Mouse (Mus musculus): ENCODE measurements around the gene Clcnka. TPM values are rescaled to one million over a fixed set of nuclear protein-coding genes. Genes with fewer than 3 reads are reported as not detected.

Gene Clcnka
- polyA plus RNA-seq, 1 experiment: not detected

DNA sequence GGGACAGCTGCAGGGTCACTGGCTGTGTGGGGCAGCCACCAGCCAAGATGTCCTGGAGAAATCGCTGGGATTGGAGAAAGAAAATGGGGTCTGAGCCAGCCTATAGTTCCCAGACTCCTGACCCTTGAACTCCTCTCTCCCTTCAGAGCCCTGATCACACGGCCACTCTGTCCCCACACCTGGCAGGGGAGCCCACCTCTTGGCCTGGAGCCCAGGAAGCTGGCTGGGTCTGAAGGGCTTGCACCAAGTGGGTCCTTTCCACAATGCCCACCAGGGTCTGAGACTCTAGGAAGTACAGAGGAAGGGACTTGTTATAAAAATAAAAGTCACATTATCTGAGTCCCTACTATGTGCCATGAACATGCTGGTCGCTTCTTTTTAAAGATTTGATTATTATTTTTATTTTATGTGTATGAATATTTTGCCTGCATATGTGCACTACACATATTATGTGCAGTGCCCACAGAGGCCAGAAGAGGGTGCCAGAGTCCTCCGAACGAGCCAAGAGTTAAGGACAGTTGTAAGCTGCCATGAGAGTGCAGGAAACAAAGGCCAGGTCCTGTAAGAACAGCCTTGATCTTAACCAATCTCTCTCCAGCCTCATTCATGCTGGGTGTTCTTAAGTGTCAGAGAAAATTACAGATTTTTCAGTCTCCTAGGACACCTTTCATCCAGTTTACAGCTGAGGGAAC, 11.3 kb downstream of the Clcnka start:
- Histone ChIP-seq H3K27ac (ENCODE audit: insufficient read depth, low read length) (no peak overlapping the region), H3K4me1 (ENCODE audit: control insufficient read depth, insufficient read depth, low read length) (no peaks in the 10 kb centered on the region; the same call in 1 of the 2 replicates), H3K27me3 (ENCODE audit: control insufficient read depth, insufficient read depth, low read length) (no peaks in the 10 kb centered on the region), H3K4me3 (replicated peaks; ENCODE audit: insufficient read depth, low read depth, low read length) (no peak overlapping the region)
- peak; percentile 72 for TF ChIP-seq CTCF (IDR thresholded peaks at IDR 0.05; ENCODE audit: borderline replicate concordance, insufficient read depth, low read depth, low read length)
- TF ChIP-seq POLR2A (IDR thresholded peaks at IDR 0.05; ENCODE audit: borderline replicate concordance, insufficient read depth, low read length): no peak
- DNase-seq: peak; percentile 39 to 61
- 10% methylated on average over 5 of the region's 5 CpGs for WGBS

GRCm38 (mm10) chr4:141386150-141386549, 12.4 kb downstream of the Clcnka start:
- H3K4me3 ChIP-seq (replicated peaks; ENCODE audit: insufficient read depth, low read depth, low read length): no peak overlapping the region
- TF ChIP-seq POLR2A (IDR thresholded peaks at IDR 0.05; ENCODE audit: borderline replicate concordance, insufficient read depth, low read length): no peak
- no peak overlapping the region for H3K27ac ChIP-seq (ENCODE audit: insufficient read depth, low read length)
- WGBS: 78% methylated on average over 7 of the region's 7 CpGs
- no peaks in the 10 kb centered on the region for H3K27me3 ChIP-seq (ENCODE audit: control insufficient read depth, insufficient read depth, low read length)
- H3K4me1 ChIP-seq (ENCODE audit: control insufficient read depth, insufficient read depth, low read length): no peaks in the 10 kb centered on the region; the same call in 1 of the 2 replicates
- no peak for DNase-seq

- Histone ChIP-seq H3K27ac (ENCODE audit: insufficient read depth, low read length) (no peak overlapping the region), H3K4me1 (ENCODE audit: control insufficient read depth, insufficient read depth, low read length) (no peaks in the 10 kb centered on the region; the same call in 1 of the 2 replicates), H3K4me3 (replicated peaks; ENCODE audit: insufficient read depth, low read depth, low read length) (no peak overlapping the region), H3K27me3 (ENCODE audit: control insufficient read depth, insufficient read depth, low read length) (no peaks in the 10 kb centered on the region)
- WGBS: 0% methylated on average over 7 of the region's 7 CpGs
- TF ChIP-seq POLR2A (IDR thresholded peaks at IDR 0.05; ENCODE audit: borderline replicate concordance, insufficient read depth, low read length): no peak
- peak; percentile 91 for TF ChIP-seq CTCF (IDR thresholded peaks at IDR 0.05; ENCODE audit: borderline replicate concordance, insufficient read depth, low read depth, low read length)
- peak; percentile 48 to 57 for DNase-seq
Measured at GRCm38 (mm10) chr4:141385275-141385674, 13.2 kb downstream of the Clcnka start.

DNA sequence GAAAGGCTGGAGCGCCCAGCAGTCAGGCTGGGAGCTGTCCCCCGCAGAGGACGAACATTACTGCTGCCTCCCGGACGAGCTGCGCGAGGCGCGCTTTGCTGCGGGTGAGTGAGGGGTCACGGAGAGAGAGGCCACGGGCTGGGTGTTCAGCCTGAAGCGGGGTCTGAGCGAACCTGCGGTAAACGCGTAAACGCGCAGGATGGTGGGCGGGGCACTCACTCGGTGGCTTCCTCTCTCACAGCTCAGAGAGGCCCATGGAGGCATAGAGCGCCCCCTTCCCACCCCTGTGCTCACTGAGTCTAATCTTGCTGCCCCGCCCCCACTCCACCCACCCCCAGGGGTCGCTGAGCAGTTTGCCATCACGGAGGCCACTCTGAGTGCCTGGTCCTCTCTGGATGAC, 16.1 kb downstream of the Clcnka start:
- Histone ChIP-seq H3K4me1 (ENCODE audit: control insufficient read depth, insufficient read depth, low read length) (no peaks in the 10 kb centered on the region; the same call in 1 of the 2 replicates), H3K27ac (ENCODE audit: insufficient read depth, low read length) (no peak overlapping the region), H3K4me3 (replicated peaks; ENCODE audit: insufficient read depth, low read depth, low read length) (no peak overlapping the region), H3K27me3 (ENCODE audit: control insufficient read depth, insufficient read depth, low read length) (no peaks in the 10 kb centered on the region)
- TF ChIP-seq CTCF (IDR thresholded peaks at IDR 0.05; ENCODE audit: borderline replicate concordance, insufficient read depth, low read depth, low read length): no peak
- no peak for TF ChIP-seq POLR2A (IDR thresholded peaks at IDR 0.05; ENCODE audit: borderline replicate concordance, insufficient read depth, low read length)
- 2% methylated on average over 24 of the region's 25 CpGs for WGBS
- DNase-seq: no peak

DNA sequence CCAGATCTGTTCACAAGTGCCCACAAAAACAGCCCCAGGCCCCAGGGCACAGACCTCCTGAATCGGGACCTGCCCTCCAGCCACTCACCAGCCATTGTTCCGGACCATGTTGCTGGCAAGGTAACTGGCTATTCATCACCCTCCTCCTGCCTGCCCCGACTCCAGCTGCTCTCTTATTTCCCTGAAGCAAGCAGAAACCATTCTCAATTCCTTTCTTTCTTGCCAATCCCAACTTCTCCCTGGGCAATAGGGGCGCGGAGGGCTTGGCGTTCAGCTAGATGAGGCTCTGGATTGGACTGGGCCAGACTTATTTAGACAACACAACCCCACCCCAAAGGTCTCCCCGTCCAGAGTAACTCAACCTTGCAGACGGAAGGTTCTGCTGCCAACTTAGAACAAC, 18.9 kb downstream of the Clcnka start:
- 25% methylated on average over 8 of the region's 8 CpGs for WGBS
- no peaks in the 10 kb centered on the region for H3K4me1 ChIP-seq (ENCODE audit: control insufficient read depth, insufficient read depth, low read length)
- no peak for TF ChIP-seq CTCF (IDR thresholded peaks at IDR 0.05; ENCODE audit: borderline replicate concordance, insufficient read depth, low read depth, low read length)
- no peak for TF ChIP-seq POLR2A (IDR thresholded peaks at IDR 0.05; ENCODE audit: borderline replicate concordance, insufficient read depth, low read length)
- no peaks in the 10 kb centered on the region for H3K27me3 ChIP-seq (ENCODE audit: control insufficient read depth, insufficient read depth, low read length)
- H3K4me3 ChIP-seq (replicated peaks; ENCODE audit: insufficient read depth, low read depth, low read length): no peak overlapping the region
- no peak for DNase-seq
- no peak overlapping the region for H3K27ac ChIP-seq (ENCODE audit: insufficient read depth, low read length)

DNA sequence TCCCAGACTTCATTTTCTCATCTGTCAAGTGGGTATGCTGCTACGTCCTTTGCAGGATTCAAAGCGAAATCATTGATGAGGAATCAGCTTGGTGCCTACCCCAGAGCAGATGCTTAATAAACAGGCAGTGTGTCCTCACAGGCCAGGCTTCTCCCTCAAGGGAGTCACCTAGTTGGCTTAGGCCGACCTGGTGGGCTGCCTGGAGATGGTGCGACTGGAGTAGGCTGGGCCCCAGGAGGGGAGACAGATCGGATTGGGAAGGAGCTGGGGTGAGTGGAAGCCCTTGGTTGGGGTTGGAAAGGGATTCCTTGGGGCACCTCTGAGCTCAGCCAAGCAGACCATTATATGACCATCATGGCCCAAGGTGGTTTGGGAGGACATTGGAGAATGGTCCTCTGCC, 26.1 kb downstream of the Clcnka start:
- 83% methylated on average over 5 of the region's 5 CpGs for WGBS
- H3K4me1 ChIP-seq (ENCODE audit: control insufficient read depth, insufficient read depth, low read length): no peaks in the 10 kb centered on the region
- TF ChIP-seq CTCF (IDR thresholded peaks at IDR 0.05; ENCODE audit: borderline replicate concordance, insufficient read depth, low read depth, low read length): no peak
- TF ChIP-seq POLR2A (IDR thresholded peaks at IDR 0.05; ENCODE audit: borderline replicate concordance, insufficient read depth, low read length): no peak
- no peak overlapping the region for H3K27ac ChIP-seq (ENCODE audit: insufficient read depth, low read length)
- H3K27me3 ChIP-seq (ENCODE audit: control insufficient read depth, insufficient read depth, low read length): no peaks in the 10 kb centered on the region
- DNase-seq: no peak
- no peak overlapping the region for H3K4me3 ChIP-seq (replicated peaks; ENCODE audit: insufficient read depth, low read depth, low read length)

DNA sequence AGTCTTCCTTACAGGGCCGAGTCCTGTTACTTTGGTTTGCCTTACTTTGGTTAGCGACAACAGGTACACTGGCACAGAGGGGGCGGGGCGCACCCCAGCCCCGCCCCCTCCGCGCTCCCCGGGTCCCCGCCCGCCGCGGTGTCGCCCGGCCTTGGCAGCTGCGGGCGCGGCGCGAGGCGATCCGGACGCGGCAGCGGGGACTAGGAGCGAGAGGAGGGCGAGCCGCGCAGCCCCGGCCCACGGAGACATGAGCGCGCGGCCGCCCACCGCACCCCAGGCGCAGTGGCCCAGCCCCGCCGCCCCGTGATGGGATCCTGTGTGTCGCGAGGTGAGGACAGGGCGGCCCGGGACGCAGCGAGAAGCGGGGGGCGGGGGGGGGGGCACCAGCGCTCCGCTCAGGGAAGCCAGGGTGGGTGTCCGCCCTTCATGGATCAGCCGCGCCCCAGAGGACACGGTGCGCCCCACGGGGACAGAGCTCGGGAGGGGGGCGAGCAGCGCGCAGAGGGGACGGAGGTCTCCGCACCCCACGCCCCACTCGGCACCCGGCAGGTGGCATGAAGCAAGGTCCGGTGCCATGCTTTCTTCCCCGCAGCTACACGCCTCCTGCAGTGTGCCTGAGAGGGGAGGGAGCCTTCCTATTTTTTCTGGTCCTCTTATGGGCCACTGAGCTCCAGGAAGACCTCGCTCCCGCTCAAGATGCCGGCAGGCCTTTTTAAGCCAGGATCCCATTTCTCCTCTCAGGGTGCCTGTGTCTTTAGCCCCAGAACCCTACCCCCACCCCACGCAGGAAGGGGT, 30.3 kb downstream of the Clcnka start, which contains the start of gene Fam131c:
TSS of gene Fam131c (plus strand) at position 224 of the 795 bp plus-strand sequence.
- Histone ChIP-seq H3K27ac (ENCODE audit: insufficient read depth, low read length) (no peak within 1 kb of the TSS), H3K4me3 (replicated peaks; ENCODE audit: insufficient read depth, low read depth, low read length) (peak within 1 kb of the TSS; percentile 50), H3K4me1 (ENCODE audit: control insufficient read depth, insufficient read depth, low read length) (no peaks in the 10 kb centered on the region), H3K27me3 (ENCODE audit: control insufficient read depth, insufficient read depth, low read length) (no peaks in the 10 kb centered on the region)
- TF ChIP-seq POLR2A (IDR thresholded peaks at IDR 0.05; ENCODE audit: borderline replicate concordance, insufficient read depth, low read length): no peak
- TF ChIP-seq CTCF (IDR thresholded peaks at IDR 0.05; ENCODE audit: borderline replicate concordance, insufficient read depth, low read depth, low read length): no peak
- WGBS: 1% methylated on average over 68 of the region's 71 CpGs
- DNase-seq: no peak

DNA sequence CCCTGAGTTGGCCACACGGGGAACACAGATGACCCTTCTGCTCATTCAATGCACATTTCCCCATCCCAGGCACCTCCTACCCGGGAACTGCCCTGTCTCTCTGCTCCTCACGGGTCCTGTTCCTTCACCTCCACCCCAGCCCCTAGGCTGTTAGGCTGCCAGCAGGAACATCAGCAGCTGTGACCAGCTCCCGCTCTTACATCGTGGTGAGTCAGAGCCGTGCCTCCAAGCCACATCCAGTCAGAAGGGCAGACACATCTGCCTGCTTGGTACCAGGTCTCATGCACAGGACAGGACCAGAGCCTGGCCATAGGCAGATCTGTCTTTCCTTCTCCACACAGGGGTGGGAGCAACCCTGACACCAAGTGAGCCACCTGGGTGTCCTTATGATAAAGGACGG, 32.6 kb downstream of the Clcnka start:
- WGBS: 78% methylated on average over 7 of the region's 7 CpGs
- no peak overlapping the region for H3K4me3 ChIP-seq (replicated peaks; ENCODE audit: insufficient read depth, low read depth, low read length)
- DNase-seq: no peak
- TF ChIP-seq CTCF (IDR thresholded peaks at IDR 0.05; ENCODE audit: borderline replicate concordance, insufficient read depth, low read depth, low read length): no peak
- no peak for TF ChIP-seq POLR2A (IDR thresholded peaks at IDR 0.05; ENCODE audit: borderline replicate concordance, insufficient read depth, low read length)
- H3K4me1 ChIP-seq (ENCODE audit: control insufficient read depth, insufficient read depth, low read length): peaks cover 4% of the 10 kb centered on the region; the same call in 1 of the 2 replicates
- no peak overlapping the region for H3K27ac ChIP-seq (ENCODE audit: insufficient read depth, low read length)
- H3K27me3 ChIP-seq (ENCODE audit: control insufficient read depth, insufficient read depth, low read length): no peaks in the 10 kb centered on the region
